Mouse (Mus musculus): ENCODE results near the gene Nkx2-2. TPM values are rescaled to one million over a fixed set of nuclear protein-coding genes. Genes with fewer than 3 reads are reported as not detected.
"Not testable (repeated sequence)": the region's sequence is repeated elsewhere in the genome, so short reads cannot be mapped to it uniquely, and the experiment has no call there.

The Nkx2-2 gene
- total RNA-seq, 1 experiment from 2014 or later = not detected

GRCm38 (mm10) chr2:147183521-147183920, 10.5 kb downstream of the Nkx2-2 start:
- no peak for ATAC-seq (replicated peaks in 1 of 2; ENCODE audit: insufficient read depth in 1 of 2, low FRiP score in 2 of 2, low TSS enrichment in 1 of 2, low read depth in 1 of 2, poor library complexity in 2 of 2, severe bottlenecking in 2 of 2)

GRCm38 (mm10) chr2:147182709-147183260, 11.3 kb downstream of the Nkx2-2 start:
- no peak for ATAC-seq (replicated peaks in 1 of 2; ENCODE audit: insufficient read depth in 1 of 2, low FRiP score in 2 of 2, low TSS enrichment in 1 of 2, low read depth in 1 of 2, poor library complexity in 2 of 2, severe bottlenecking in 2 of 2)

GRCm38 (mm10) chr2:147181926-147182708, 11.9 kb downstream of the Nkx2-2 start:
- no peak for ATAC-seq (replicated peaks in 1 of 2; ENCODE audit: insufficient read depth in 1 of 2, low FRiP score in 2 of 2, low TSS enrichment in 1 of 2, low read depth in 1 of 2, poor library complexity in 2 of 2, severe bottlenecking in 2 of 2)

- no peak for ATAC-seq (replicated peaks in 1 of 2; ENCODE audit: insufficient read depth in 1 of 2, low FRiP score in 2 of 2, low TSS enrichment in 1 of 2, low read depth in 1 of 2, poor library complexity in 2 of 2, severe bottlenecking in 2 of 2)
Observed at GRCm38 (mm10) chr2:147181304-147181665, 12.8 kb downstream of the Nkx2-2 start.

GRCm38 (mm10) chr2:147180649-147181303, 13.3 kb downstream of the Nkx2-2 start:
- no peak for ATAC-seq (replicated peaks in 1 of 2; ENCODE audit: insufficient read depth in 1 of 2, low FRiP score in 2 of 2, low TSS enrichment in 1 of 2, low read depth in 1 of 2, poor library complexity in 2 of 2, severe bottlenecking in 2 of 2)

- ATAC-seq (replicated peaks in 1 of 2; ENCODE audit: insufficient read depth in 1 of 2, low FRiP score in 2 of 2, low TSS enrichment in 1 of 2, low read depth in 1 of 2, poor library complexity in 2 of 2, severe bottlenecking in 2 of 2) = peak; percentile 76 to 90
Observed at GRCm38 (mm10) chr2:147178091-147179059, 15.7 kb downstream of the Nkx2-2 start.

- ATAC-seq (replicated peaks in 1 of 2; ENCODE audit: insufficient read depth in 1 of 2, low FRiP score in 2 of 2, low TSS enrichment in 1 of 2, low read depth in 1 of 2, poor library complexity in 2 of 2, severe bottlenecking in 2 of 2) = peak; percentile 65 to 68
Observed at GRCm38 (mm10) chr2:147177672-147178071, 16.4 kb downstream of the Nkx2-2 start.

GRCm38 (mm10) chr2:147175296-147175695, 18.7 kb downstream of the Nkx2-2 start:
- no peak for ATAC-seq (replicated peaks in 1 of 2; ENCODE audit: insufficient read depth in 1 of 2, low FRiP score in 2 of 2, low TSS enrichment in 1 of 2, low read depth in 1 of 2, poor library complexity in 2 of 2, severe bottlenecking in 2 of 2)

GRCm38 (mm10) chr2:147173751-147174150, 20.3 kb downstream of the Nkx2-2 start:
- ATAC-seq (replicated peaks in 1 of 2; ENCODE audit: insufficient read depth in 1 of 2, low FRiP score in 2 of 2, low TSS enrichment in 1 of 2, low read depth in 1 of 2, poor library complexity in 2 of 2, severe bottlenecking in 2 of 2) = no peak

GRCm38 (mm10) chr2:147170538-147170937, 23.5 kb downstream of the Nkx2-2 start:
- ATAC-seq (replicated peaks in 1 of 2; ENCODE audit: insufficient read depth in 1 of 2, low FRiP score in 2 of 2, low TSS enrichment in 1 of 2, low read depth in 1 of 2, poor library complexity in 2 of 2, severe bottlenecking in 2 of 2) = not testable (repeated sequence)

GRCm38 (mm10) chr2:147165863-147166262, 28.2 kb downstream of the Nkx2-2 start:
- no peak for ATAC-seq (replicated peaks in 1 of 2; ENCODE audit: insufficient read depth in 1 of 2, low FRiP score in 2 of 2, low TSS enrichment in 1 of 2, low read depth in 1 of 2, poor library complexity in 2 of 2, severe bottlenecking in 2 of 2)

- ATAC-seq (replicated peaks in 1 of 2; ENCODE audit: insufficient read depth in 1 of 2, low FRiP score in 2 of 2, low TSS enrichment in 1 of 2, low read depth in 1 of 2, poor library complexity in 2 of 2, severe bottlenecking in 2 of 2) = no peak; a peak in 1 of 4 replicates
Observed at GRCm38 (mm10) chr2:147165376-147165775, 28.7 kb downstream of the Nkx2-2 start.

GRCm38 (mm10) chr2:147152543-147152942, 41.5 kb downstream of the Nkx2-2 start:
- ATAC-seq (replicated peaks in 1 of 2; ENCODE audit: insufficient read depth in 1 of 2, low FRiP score in 2 of 2, low TSS enrichment in 1 of 2, low read depth in 1 of 2, poor library complexity in 2 of 2, severe bottlenecking in 2 of 2) = no peak

Other genes starting within 250 kb of the Nkx2-2 start
- gene Xrn2, start 181.2 kb downstream of the Nkx2-2 start, total RNA-seq (2017) = 178 and 214 TPM in 2 replicates
- not detected in 2 replicates for gene Nkx2-4, start 108.8 kb downstream of the Nkx2-2 start, total RNA-seq (2017)
- not detected in 2 replicates for gene Pax1, start 167.7 kb upstream of the Nkx2-2 start, total RNA-seq (2017)

Measured in hematopoietic stem cell, adult 5-6 weeks (primary cell).